Mouse (Mus musculus) midbrain, embryonic 12.5 days (tissue): ENCODE results near the gene Tbcc. TPM values are rescaled to one million over a fixed set of nuclear protein-coding genes. Genes with fewer than 3 reads are reported as not detected.

ENCODE experiments used
- ATAC-seq: fragments of 200-750 bp; cut with Nextera tagmentation; 2 replicates; pipeline ENCODE4 v1.8.0; 2017; ENCODE audit warnings: low read depth, moderate TSS enrichment, moderate library complexity; ENCODE audit not compliant: low FRiP score
- H3K27ac ChIP-seq: fragments of 300-500 bp; sonication (generic); replicated peaks from 2 replicates; pipeline ENCODE4 v1.5.1; 2016; ENCODE audit warnings: mild to moderate bottlenecking
- H3K27me3 ChIP-seq: fragments of 300-500 bp; sonication (generic); 2 replicates; pipeline ENCODE4 v1.6.1; 2016; ENCODE audit warnings: mild to moderate bottlenecking
- H3K36me3 ChIP-seq: fragments of 300-500 bp; sonication (generic); 2 replicates; pipeline ENCODE4 v1.6.1; 2016
- H3K4me1 ChIP-seq: fragments of 300-500 bp; sonication (generic); 2 replicates; pipeline ENCODE4 v1.6.1; 2016
- H3K4me2 ChIP-seq: fragments of 300-500 bp; sonication (generic); replicated peaks from 2 replicates; pipeline ENCODE4 v1.6.1; 2016; ENCODE audit warnings: mild to moderate bottlenecking, moderate library complexity
- H3K4me3 ChIP-seq: fragments of 300-500 bp; sonication (generic); 2 replicates; pipeline ENCODE4 v1.5.1; 2016; ENCODE audit warnings: mild to moderate bottlenecking
- H3K9ac ChIP-seq: fragments of 300-500 bp; sonication (generic); replicated peaks from 2 replicates; pipeline ENCODE4 v1.6.1; 2016; ENCODE audit warnings: mild to moderate bottlenecking, moderate library complexity
- H3K9me3 ChIP-seq: fragments of 300-500 bp; sonication (generic); 2 replicates; pipeline ENCODE4 v1.6.1; 2016; ENCODE audit warnings: mild to moderate bottlenecking
- WGBS: fragments of 180-500 bp; shearing (Covaris S2); methylation state at CpG from one replicate; pipeline ENCODE4 v1.1.7; 2016; 5-methylcytosine and 5-hydroxymethylcytosine counted together
- polyA plus RNA-seq: library from polyadenylated mRNA; unstranded; fragments of >200 nt; fragmentation: Nextera tagmentation; extraction: Ambion mirVana; gene quantifications from 2 replicates; pipeline ENCODE4 v1.2.1, GENCODE M21; 2016

The Tbcc gene
- polyA plus RNA-seq, 1 experiment from 2014 or later: 75.1 TPM

DNA sequence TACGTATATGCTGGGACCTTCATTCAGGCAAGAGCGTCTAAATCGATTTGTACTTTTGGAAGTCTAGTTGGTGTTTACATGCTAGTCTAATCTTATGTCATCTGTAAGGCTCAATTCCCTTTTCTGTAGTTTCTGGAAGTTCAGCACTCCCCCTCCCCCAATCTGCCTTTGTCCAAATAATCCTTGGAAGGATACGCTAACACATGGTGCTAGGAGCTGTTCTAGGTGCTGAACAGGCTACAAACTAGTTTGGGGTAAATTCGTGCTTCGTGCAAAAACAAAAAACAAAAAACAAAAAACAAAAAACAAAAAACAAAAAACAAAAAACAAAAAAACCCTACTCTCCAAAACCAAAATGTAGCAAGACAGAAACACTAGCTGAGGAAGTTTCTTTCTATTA lies 30.4 kb downstream of the Tbcc start:
- H3K4me3 ChIP-seq: no peak overlapping the region
- no peak overlapping the region for H3K9ac ChIP-seq
- no peak for ATAC-seq
- no peak overlapping the region for H3K27ac ChIP-seq
- H3K9me3 ChIP-seq: no peaks in the 10 kb centered on the region
- no peaks in the 10 kb centered on the region for H3K4me1 ChIP-seq
- 63% methylated on average over 6 of the region's 6 CpGs for WGBS
- no peaks in the 10 kb centered on the region for H3K27me3 ChIP-seq
- no peaks in the 10 kb centered on the region for H3K36me3 ChIP-seq
- H3K4me2 ChIP-seq: no peak overlapping the region

DNA sequence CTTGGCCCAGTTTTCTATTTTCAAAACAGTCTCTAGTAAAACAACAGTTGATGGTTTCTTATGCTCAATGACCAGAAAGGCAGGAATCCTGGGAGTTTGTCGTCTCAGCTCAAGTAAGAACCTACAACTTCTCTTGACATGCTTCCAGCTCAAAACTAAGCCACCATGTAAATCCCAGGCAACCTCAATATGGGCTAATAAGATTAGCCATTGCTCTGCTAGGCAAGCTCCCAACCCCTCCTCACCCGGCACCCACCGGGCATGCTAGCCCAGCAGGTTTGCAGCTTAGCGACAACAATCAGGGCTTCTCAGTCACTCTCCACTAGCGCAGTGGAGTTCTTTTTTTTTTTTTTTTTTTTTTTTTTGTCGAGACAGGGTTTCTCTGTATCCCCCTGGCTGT lies 35.7 kb downstream of the Tbcc start:
- no peak overlapping the region for H3K4me3 ChIP-seq
- no peaks in the 10 kb centered on the region for H3K4me1 ChIP-seq
- 33% methylated on average over 5 of the region's 6 CpGs for WGBS
- no peak for ATAC-seq
- H3K36me3 ChIP-seq: peaks cover 35% of the 10 kb centered on the region
- no peak overlapping the region for H3K27ac ChIP-seq
- H3K4me2 ChIP-seq: no peak overlapping the region
- H3K9ac ChIP-seq: no peak overlapping the region
- H3K9me3 ChIP-seq: no peaks in the 10 kb centered on the region
- no peaks in the 10 kb centered on the region for H3K27me3 ChIP-seq

DNA sequence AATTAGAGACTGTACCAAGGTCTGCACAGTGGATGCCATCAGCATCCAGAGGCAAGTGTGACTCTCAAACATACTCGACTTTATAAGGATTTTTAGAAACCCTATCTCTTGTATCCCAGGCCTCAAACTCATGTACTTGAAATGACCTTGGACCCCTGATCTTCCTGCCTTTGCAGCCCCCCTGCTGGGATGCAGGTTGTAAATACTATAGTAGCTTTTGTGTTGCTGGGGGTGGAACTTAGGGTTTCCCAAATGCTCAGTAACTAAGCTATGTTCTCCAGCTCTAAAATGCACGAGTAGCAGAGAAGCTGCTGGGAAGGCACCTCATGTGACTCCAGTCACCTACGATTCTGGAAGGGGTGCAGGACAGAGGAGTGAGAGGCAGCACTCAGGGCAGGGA lies 36.5 kb downstream of the Tbcc start:
- WGBS: 77% methylated on average over 3 of the region's 3 CpGs
- Histone ChIP-seq H3K27ac (no peak overlapping the region), H3K36me3 (peaks cover 43% of the 10 kb centered on the region), H3K4me1 (no peaks in the 10 kb centered on the region), H3K4me2 (no peak overlapping the region), H3K9me3 (no peaks in the 10 kb centered on the region), H3K4me3 (no peak overlapping the region), H3K9ac (no peak overlapping the region), H3K27me3 (no peaks in the 10 kb centered on the region)
- no peak for ATAC-seq

DNA sequence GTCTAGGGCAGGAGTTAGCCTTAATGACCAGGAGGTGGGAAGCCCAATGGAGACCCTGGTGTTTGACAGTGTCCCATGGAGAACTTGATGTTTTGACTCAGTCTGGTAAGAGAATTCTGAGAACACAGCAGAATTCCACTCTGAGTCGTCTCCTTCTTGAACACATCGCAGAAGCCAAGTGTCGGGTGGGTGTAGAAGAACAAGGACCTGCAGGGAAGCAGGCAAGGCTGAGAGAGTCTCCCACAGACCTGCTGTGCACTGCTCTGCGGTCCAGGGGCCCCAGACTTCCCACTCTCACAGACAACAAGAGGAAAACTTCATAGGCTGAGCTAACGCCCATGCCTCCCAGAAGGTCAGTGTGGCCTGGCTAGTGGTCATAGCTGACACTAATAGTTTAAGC lies 37.3 kb downstream of the Tbcc start:
- peaks cover 51% of the 10 kb centered on the region for H3K36me3 ChIP-seq
- no peak overlapping the region for H3K4me3 ChIP-seq
- 95% methylated on average over 5 of the region's 5 CpGs for WGBS
- no peaks in the 10 kb centered on the region for H3K27me3 ChIP-seq
- H3K9me3 ChIP-seq: no peaks in the 10 kb centered on the region
- H3K9ac ChIP-seq: no peak overlapping the region
- ATAC-seq: no peak
- H3K4me2 ChIP-seq: no peak overlapping the region
- no peaks in the 10 kb centered on the region for H3K4me1 ChIP-seq
- H3K27ac ChIP-seq: no peak overlapping the region

DNA sequence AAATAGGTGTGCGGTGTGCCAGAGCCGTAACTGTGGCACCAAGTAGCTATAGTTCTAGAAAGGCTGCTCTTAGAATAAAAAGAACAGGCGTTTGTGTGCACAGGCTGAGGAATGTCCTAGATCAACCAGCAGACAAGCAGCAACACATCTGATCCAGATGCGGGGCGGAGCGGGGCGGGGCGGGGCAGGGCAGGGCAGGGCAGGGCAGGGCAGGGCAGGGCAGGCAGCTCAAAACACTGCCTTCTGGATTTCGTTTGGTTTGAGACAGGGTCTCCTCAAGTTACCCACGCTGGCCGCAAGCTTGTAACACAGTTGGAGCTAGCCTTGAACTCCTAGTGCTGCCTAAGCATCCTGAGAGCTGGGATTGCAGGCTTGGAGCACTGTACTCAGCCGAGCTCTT lies 38.8 kb downstream of the Tbcc start:
- 91% methylated on average over 12 of the region's 12 CpGs for WGBS
- ATAC-seq: no peak
- Histone ChIP-seq H3K4me1 (no peaks in the 10 kb centered on the region), H3K4me3 (no peak overlapping the region), H3K9ac (no peak overlapping the region), H3K27me3 (no peaks in the 10 kb centered on the region), H3K4me2 (no peak overlapping the region), H3K27ac (no peak overlapping the region), H3K36me3 (peaks cover 66% of the 10 kb centered on the region), H3K9me3 (no peaks in the 10 kb centered on the region)

DNA sequence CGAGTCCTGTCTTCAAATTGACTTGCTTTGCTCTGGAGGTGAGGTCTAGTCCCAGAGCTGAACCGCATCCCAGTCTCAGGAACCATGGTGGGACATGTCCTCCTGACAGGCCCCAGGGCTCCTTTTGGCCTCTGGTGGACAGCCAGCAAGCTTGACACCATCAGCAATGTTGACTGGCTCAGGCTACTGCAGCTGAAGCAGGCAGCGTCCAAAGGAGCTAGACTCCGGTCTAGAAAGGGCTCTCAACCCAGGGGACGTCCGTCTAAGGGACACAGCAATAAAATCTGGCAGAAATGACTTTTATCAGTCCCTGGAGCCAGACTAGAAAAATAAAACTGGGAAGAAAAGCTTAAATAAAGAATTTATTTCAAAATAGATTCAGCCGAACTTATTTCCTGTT lies 39.4 kb downstream of the Tbcc start:
- no peak for ATAC-seq
- no peak overlapping the region for H3K27ac ChIP-seq
- WGBS: 94% methylated on average over 7 of the region's 7 CpGs
- no peaks in the 10 kb centered on the region for H3K9me3 ChIP-seq
- no peaks in the 10 kb centered on the region for H3K27me3 ChIP-seq
- peaks cover 71% of the 10 kb centered on the region for H3K36me3 ChIP-seq
- H3K4me2 ChIP-seq: no peak overlapping the region
- no peak overlapping the region for H3K9ac ChIP-seq
- no peak overlapping the region for H3K4me3 ChIP-seq
- no peaks in the 10 kb centered on the region for H3K4me1 ChIP-seq

DNA sequence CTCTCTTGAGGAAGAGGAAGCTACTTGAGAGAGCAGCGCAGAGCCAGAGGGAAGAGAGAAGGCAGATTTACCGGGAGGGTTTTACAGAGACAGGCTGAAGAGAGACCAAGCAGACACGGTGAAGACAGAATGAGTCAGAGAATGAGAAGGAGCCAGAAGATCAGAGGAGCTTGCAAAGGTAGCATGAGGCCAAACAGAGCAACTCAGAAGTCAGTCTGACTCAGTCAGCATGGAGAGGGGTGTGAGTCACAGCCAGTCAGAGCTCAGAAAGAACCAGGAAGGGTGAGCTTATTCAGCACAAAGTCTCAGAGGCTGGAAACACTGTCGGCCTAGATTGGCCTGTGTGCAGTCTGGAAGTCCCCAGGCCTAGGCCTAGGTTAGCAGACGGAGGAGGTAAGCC lies 42.5 kb downstream of the Tbcc start:
- Histone ChIP-seq H3K4me2 (no peak overlapping the region), H3K4me1 (no peaks in the 10 kb centered on the region), H3K9ac (no peak overlapping the region), H3K4me3 (no peak overlapping the region), H3K27me3 (no peaks in the 10 kb centered on the region), H3K27ac (no peak overlapping the region), H3K36me3 (peaks cover 97% of the 10 kb centered on the region), H3K9me3 (no peaks in the 10 kb centered on the region)
- no peak for ATAC-seq
- 94% methylated on average over 5 of the region's 5 CpGs for WGBS

DNA sequence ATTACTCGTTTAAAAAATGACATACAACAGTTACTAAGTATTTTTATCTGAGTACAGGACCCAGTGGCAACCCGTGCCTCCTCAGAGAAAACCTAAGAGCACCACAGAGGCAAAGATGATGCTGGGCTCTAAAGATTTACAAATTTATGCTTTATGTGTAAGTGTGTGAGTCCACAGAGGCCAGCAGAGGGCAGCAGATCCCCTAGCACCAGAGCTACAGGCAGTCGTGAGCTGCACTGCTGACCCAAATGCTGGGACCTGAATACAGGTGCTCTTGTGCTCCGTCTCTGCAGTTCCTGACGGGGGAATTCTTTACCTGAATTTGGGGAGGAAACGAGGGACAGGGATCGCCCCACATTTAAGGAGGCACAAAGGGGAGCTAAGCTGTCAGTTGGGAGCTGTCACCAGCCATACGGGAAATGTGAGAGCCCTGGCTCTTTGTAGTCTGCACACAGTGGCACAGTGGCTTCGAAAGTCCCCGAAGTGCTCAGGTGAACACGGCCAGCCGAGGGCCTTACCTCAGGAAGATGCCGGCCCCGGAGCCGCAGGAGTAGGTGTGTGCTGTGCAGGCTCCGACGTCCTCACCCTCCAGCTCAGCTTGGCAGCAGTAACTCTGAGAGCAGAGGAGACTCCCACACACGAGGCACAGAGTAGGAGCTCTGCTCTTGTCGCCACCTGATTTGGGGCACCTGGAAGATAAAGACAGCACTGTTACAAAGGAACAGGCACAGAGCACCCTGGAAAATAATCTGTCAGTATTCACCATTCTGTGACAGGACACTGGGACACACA lies 43.3 kb downstream of the Tbcc start:
- Histone ChIP-seq H3K4me1 (no peaks in the 10 kb centered on the region), H3K4me2 (no peak overlapping the region), H3K27ac (no peak overlapping the region), H3K27me3 (no peaks in the 10 kb centered on the region), H3K9me3 (no peaks in the 10 kb centered on the region), H3K9ac (no peak overlapping the region), H3K4me3 (no peak overlapping the region), H3K36me3 (peaks cover 97% of the 10 kb centered on the region)
- WGBS: 84% methylated on average over 19 of the region's 19 CpGs
- ATAC-seq: no peak

DNA sequence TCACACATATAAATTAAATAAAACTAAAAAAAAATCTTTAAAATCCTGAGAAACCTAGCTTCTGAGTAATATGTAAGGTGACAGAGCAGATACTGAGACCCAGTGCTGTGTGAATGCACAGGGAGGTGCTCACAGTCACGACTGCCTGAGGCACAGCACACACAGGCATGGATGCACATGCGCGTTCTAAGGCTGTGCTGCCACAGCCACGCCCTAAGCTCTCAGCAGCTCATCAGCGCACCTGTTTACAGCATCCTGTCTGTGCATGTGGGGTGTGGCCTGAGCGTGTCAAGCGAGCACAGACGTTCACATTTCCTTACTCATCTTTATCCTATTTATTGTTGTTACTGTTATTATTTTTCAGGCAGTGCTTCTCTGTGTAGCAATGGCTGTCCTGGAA lies 50.0 kb downstream of the Tbcc start:
- Histone ChIP-seq H3K9ac (no peak overlapping the region), H3K9me3 (no peaks in the 10 kb centered on the region), H3K4me3 (no peak overlapping the region), H3K36me3 (peaks cover 92% of the 10 kb centered on the region), H3K27ac (no peak overlapping the region), H3K4me1 (no peaks in the 10 kb centered on the region), H3K4me2 (no peak overlapping the region), H3K27me3 (no peaks in the 10 kb centered on the region)
- WGBS: 98% methylated on average over 8 of the region's 8 CpGs
- ATAC-seq: no peak

Other genes starting within 250 kb of the Tbcc start
- gene Klc4, start 244.7 kb upstream of the Tbcc start, polyA plus RNA-seq: 43.6 and 44.7 TPM in 2 replicates
- 73.9 and 88.4 TPM in 2 replicates for gene Mrpl2, start 244.5 kb upstream of the Tbcc start, polyA plus RNA-seq
- 48.3 and 49.0 TPM in 2 replicates for gene Cul7, start 240.3 kb upstream of the Tbcc start, polyA plus RNA-seq
- gene Rrp36, start 216.3 kb upstream of the Tbcc start, polyA plus RNA-seq: 54.1 and 56.0 TPM in 2 replicates
- gene Mea1, start 211.9 kb upstream of the Tbcc start, polyA plus RNA-seq: 159 and 175 TPM in 2 replicates
- gene Klhdc3, start 209.8 kb upstream of the Tbcc start, polyA plus RNA-seq: 127 and 131 TPM in 2 replicates
- gene Ppp2r5d, start 185.6 kb upstream of the Tbcc start, polyA plus RNA-seq: 111 and 113 TPM in 2 replicates
- gene Pex6, start 179.2 kb upstream of the Tbcc start, polyA plus RNA-seq: 33.7 and 36.0 TPM in 2 replicates
- 0.52 and 0.75 TPM in 2 replicates for gene Gnmt, start 161.5 kb upstream of the Tbcc start, polyA plus RNA-seq
- 54.1 and 54.6 TPM in 2 replicates for gene Cnpy3, start 138.5 kb upstream of the Tbcc start, polyA plus RNA-seq
- gene Ptcra, start 127.0 kb upstream of the Tbcc start, polyA plus RNA-seq: 0.55 and 0.65 TPM in 2 replicates
- gene 2310039H08Rik, start 118.0 kb upstream of the Tbcc start, polyA plus RNA-seq: 48.5 and 55.0 TPM in 2 replicates
- gene Rpl7l1, start 108.0 kb upstream of the Tbcc start, polyA plus RNA-seq: 150 and 161 TPM in 2 replicates
- 7.8 and 7.9 TPM in 2 replicates for gene Bicral, start 32.2 kb upstream of the Tbcc start, polyA plus RNA-seq
- gene Prph2, start 19.8 kb downstream of the Tbcc start, polyA plus RNA-seq: not detected in 2 replicates
- 23.4 and 25.7 TPM in 2 replicates for gene Ubr2, start 119.9 kb downstream of the Tbcc start, polyA plus RNA-seq